Mouse (Mus musculus): Measurements from ENCODE around the gene Zbtb2.

- TF ChIP-seq CTCF (IDR thresholded peaks at IDR 0.05; ENCODE audit: insufficient read depth, low read length) (no peak), POLR2A (IDR thresholded peaks at IDR 0.05; ENCODE audit: borderline replicate concordance, extremely low read depth, low read depth, low read length) (no peak)
Measured at GRCm38 (mm10) chr10:4355882-4356451, 31.9 kb downstream of the Zbtb2 start.
